Mouse (Mus musculus) T-cell, adult 66 days (primary cell): Measurements from ENCODE around the gene Olfr731. TPM values are rescaled to one million over a fixed set of nuclear protein-coding genes. Genes with fewer than 3 reads are reported as not detected.

Source experiments
- total RNA-seq, 2 experiments: library from RNA; stranded (reverse); gene quantifications; 3 replicates in 1 of 2; 4 replicates in 1 of 2; pipeline ENCODE4 v1.2.4; 2023

The Olfr731 gene
- not detected for total RNA-seq

DNA sequence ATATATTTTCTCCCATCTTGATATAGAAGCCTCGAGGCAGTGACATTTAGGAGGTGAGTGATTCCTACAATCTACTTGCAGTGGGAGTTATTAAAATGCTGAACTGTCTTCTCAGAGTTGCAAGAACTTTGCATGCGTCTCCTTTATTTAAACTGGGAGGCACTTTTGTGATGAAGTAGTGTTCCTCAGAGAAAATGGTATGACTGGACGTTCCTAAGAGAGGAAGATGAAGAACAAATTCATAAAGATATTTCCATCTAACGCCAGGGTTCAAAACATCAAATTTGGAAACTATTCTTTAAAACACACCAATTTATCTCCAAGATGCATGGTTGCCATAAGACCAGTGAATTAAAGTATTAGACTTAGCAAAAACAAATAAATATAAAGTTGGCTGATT, at the start of gene Olfr731:
TSS of gene Olfr731 (minus strand) at position 101 of the 400 bp plus-strand sequence.

DNA sequence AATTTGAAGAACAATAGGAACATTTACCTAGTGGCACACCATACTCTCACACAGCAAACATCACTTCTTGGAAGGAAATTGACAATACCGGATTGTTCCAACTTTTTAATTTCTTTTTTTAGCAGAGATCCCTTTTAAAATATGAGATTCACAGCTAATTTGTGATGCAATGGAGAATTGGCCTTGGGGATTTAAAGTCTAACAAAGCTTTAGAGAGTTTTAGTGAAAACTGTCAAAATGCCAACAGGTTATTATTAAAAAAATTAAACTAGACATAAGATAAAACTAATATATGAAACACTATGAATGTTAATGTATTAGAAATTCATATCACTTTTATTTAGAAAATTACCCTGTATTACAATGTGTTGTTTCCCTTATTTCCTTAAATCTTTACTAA, 42.4 kb upstream of the Olfr731 start, which contains the start of gene Olfr732:
TSS of gene Olfr732 (minus strand) at position 101 of the 400 bp plus-strand sequence.

DNA sequence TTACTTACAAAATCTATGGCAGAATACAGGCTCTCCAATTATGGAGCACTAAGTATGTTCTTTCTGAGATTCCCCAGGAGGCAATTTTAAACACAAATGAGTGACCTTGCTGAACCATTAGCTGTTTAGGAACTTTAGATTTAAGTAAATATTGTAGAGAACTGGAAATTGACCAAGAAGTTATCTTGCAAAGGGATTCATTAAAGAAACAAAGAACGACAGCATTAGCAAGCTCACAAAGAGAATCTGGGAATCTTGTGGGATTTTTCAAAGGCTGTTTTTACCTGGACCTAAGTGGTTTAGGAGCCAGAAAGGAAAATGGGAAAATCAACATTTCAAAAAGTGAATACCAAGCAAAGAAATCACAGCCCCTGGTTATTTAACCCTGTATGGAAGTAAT, 53.6 kb downstream of the Olfr731 start, which contains the start of gene Olfr730:
TSS of gene Olfr730 (minus strand) at position 101 of the 400 bp plus-strand sequence.

Other genes starting within 250 kb of the Olfr731 start
- gene Olfr725, start 201.5 kb downstream of the Olfr731 start, total RNA-seq, result not detected
- gene Olfr726, start 150.9 kb downstream of the Olfr731 start, total RNA-seq, result not detected
- gene Olfr727, start 118.7 kb downstream of the Olfr731 start, total RNA-seq, result not detected
- not detected for gene Olfr728, start 99.2 kb downstream of the Olfr731 start, total RNA-seq
- gene Olfr729, start 89.0 kb downstream of the Olfr731 start, total RNA-seq, result not detected
- gene Olfr730, start 53.7 kb downstream of the Olfr731 start, total RNA-seq, result not detected
- not detected for gene Olfr732, start 42.3 kb upstream of the Olfr731 start, total RNA-seq
- not detected for gene Olfr733, start 59.7 kb upstream of the Olfr731 start, total RNA-seq
- not detected for gene Olfr734, start 84.9 kb upstream of the Olfr731 start, total RNA-seq
- gene Olfr735, start 107.0 kb upstream of the Olfr731 start, total RNA-seq, result not detected
- under 1 TPM in 1 of 2 experiments, not detected in 1; 0.18 TPM for gene Tlr11, start 116.0 kb upstream of the Olfr731 start, total RNA-seq
- not detected for gene Olfr736, start 139.3 kb upstream of the Olfr731 start, total RNA-seq
- not detected for gene Olfr738, start 165.7 kb upstream of the Olfr731 start, total RNA-seq
- gene Olfr739, start 176.8 kb upstream of the Olfr731 start, total RNA-seq, result not detected
- not detected for gene Olfr740, start 203.7 kb upstream of the Olfr731 start, total RNA-seq
- gene Olfr741, start 230.9 kb upstream of the Olfr731 start, total RNA-seq, result not detected